20 mouse cellular contexts compared by ENCODE assay signal in the genomic region with DNA sequence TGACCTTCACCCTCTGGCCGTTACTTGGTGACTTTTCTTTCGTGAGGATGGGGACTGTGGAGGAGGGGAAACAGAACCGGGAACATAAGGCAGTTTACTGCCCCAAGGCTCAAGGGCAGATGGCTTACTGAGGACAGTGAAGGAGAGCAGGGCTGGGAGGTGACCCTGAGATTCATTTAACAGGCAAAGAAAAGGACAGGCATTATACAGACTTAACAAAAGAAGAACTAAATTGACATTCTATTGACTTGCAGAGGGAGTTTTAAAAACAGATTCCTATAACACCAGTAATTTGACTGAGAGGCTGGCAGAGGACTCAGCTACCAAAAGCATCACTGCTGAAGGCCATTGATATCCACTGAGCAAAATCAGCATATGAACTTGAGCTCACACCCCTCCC.
A peak's percentile ranks its signal among the peaks of the same experiment; 100 is the strongest.
DNase-seq lines count a peak whose midpoint lies in the region; ATAC-seq and TF ChIP-seq lines count a peak whose summit lies in the region.
"Had no signal": no experiment of that assay in that cellular context is flagged by ENCODE, and none has a peak within 500 bp of the region (broad histone marks: within the 10 kb centered on the region; RNA-seq: fewer than 3 reads in every experiment).

No protein-coding gene starts in this region.

- no peak for ATAC-seq in CD4-positive, CD25-positive, alpha-beta regulatory T cell, adult 4 months
- ATAC-seq: forebrain, embryonic 14.5 days; hindbrain, embryonic 16.5 days; inflammation-experienced regulatory T-cells, adult 6 months; intestine, postnatal 0 days had no signal

- H3K4me1 ChIP-seq in ES-E14 (ENCODE audit: control insufficient read depth in 2 of 2, insufficient read depth in 2 of 2, low read length in 2 of 2, poor library complexity in 1 of 2): peaks cover 7 to 16% of the 10 kb centered on the region in 2 experiments
- H3K4me1 ChIP-seq: embryonic facial prominence, embryonic 15.5 days; heart, embryonic 10.5 days; hindbrain, embryonic 12.5 days had no signal

- in situ Hi-C loops in ES-E14 (cut with MboI; ENCODE audit: low sequenced_read_pairs in 2 of 2, unreplicated experiment in 2 of 2): no loop called here

- no peaks in the 10 kb centered on the region for H3K9me3 ChIP-seq in ES-E14 (ENCODE audit: control insufficient read depth, insufficient read depth, low read depth, low read length)
- H3K9me3 ChIP-seq: embryonic facial prominence, embryonic 15.5 days; forebrain, embryonic 10.5 days; heart, embryonic 10.5 days; hindbrain, embryonic 12.5 days had no signal

- H3K4me3 ChIP-seq in ES-E14 (ENCODE audit: insufficient read depth in 1 of 2, low read depth in 1 of 2, low read length in 2 of 2, poor library complexity in 1 of 2, severe bottlenecking in 1 of 2): no peak overlapping the region
- H3K4me3 ChIP-seq: embryonic facial prominence, embryonic 15.5 days; erythroblast, embryonic 14.5 days; forebrain, embryonic 10.5 days; gastrocnemius, adult 2 months; heart, embryonic 10.5 days; hindbrain, embryonic 12.5 days had no signal

- H3K36me3 ChIP-seq in ES-E14 (ENCODE audit: control insufficient read depth, insufficient read depth, low read length, poor library complexity, severe bottlenecking): no peaks in the 10 kb centered on the region
- H3K36me3 ChIP-seq: embryonic facial prominence, embryonic 15.5 days; forebrain, embryonic 10.5 days; heart, embryonic 10.5 days; hindbrain, embryonic 12.5 days had no signal

- peak; percentile 30 for DNase-seq in cerebellum, adult 9-10 months
- DNase-seq in cerebellum, adult 8-10 months: no peak
- no peak for DNase-seq in ES-E14 (ENCODE audit: low read depth, low spot score)
- DNase-seq in brain, adult 2 months (ENCODE audit: low read depth, low spot score): peak; percentile 35
- no peak for DNase-seq in spleen, adult 18-20 months
- DNase-seq: adrenal gland, postnatal 10 days; gastrocnemius, adult 2 months; gastrocnemius, postnatal 25 days; heart, postnatal 10 days; heart, postnatal 4 days had no signal

- H3K27ac ChIP-seq in ES-E14 (ENCODE audit: insufficient read depth, low read depth, low read length, poor library complexity, severe bottlenecking): peak overlapping the region; percentile 80; the same call in 1 of the 2 replicates
- H3K27ac ChIP-seq: embryonic facial prominence, embryonic 15.5 days; forebrain, embryonic 10.5 days; gastrocnemius, adult 2 months; heart, embryonic 10.5 days; hindbrain, embryonic 12.5 days had no signal

- no peak overlapping the region for H3K9ac ChIP-seq in ES-E14 (ENCODE audit: insufficient read depth, low read depth, low read length, poor library complexity, severe bottlenecking)
- H3K9ac ChIP-seq: embryonic facial prominence, embryonic 15.5 days; hindbrain, embryonic 12.5 days had no signal

TF ChIP-seq in ES-E14, 5 proteins besides CTCF, POLR2A, EP300 and RAD21:
- TF ChIP-seq ZNF384 (IDR thresholded peaks at IDR 0.05; ENCODE audit: low read depth, low read length) (no peak), MAFK (IDR thresholded peaks at IDR 0.05; ENCODE audit: insufficient read depth, low read depth, low read length) (no peak), CHD2 (IDR thresholded peaks at IDR 0.05; ENCODE audit: low read depth, low read length) (no peak), ZC3H11A (IDR thresholded peaks at IDR 0.05; ENCODE audit: borderline replicate concordance, low read depth, low read length) (no peak), HCFC1 (IDR thresholded peaks at IDR 0.05; ENCODE audit: borderline replicate concordance, insufficient read depth, low read length) (no peak)

Comparison
In these comparisons a context has a peak if more than half of its experiments do, and no peak if none do; other contexts are left out.
1. DNase-seq: peak in cerebellum, adult 9-10 months (single experiment) and brain, adult 2 months (single experiment); none in cerebellum, adult 8-10 months (single experiment), ES-E14 (single experiment) and spleen, adult 18-20 months (0 of 2).